Mouse (Mus musculus) hindbrain, embryonic 13.5 days (tissue): Measurements from ENCODE around the gene Igf1r. TPM values are rescaled to one million over a fixed set of nuclear protein-coding genes. Genes with fewer than 3 reads are reported as not detected.
"Not testable (repeated sequence)": the region's sequence is repeated elsewhere in the genome, so short reads cannot be mapped to it uniquely, and the experiment has no call there.

Experiments used
- ATAC-seq: fragments of 200-750 bp; cut with Nextera tagmentation; 2 replicates; pipeline ENCODE4 v1.8.0; 2017; ENCODE audit warnings: moderate TSS enrichment; ENCODE audit not compliant: low FRiP score
- H3K27ac ChIP-seq: fragments of 300-500 bp; sonication (generic); 2 replicates; pipeline ENCODE4 v1.5.1; 2015; ENCODE audit warnings: inconsistent platforms, mild to moderate bottlenecking, moderate library complexity
- H3K27me3 ChIP-seq: fragments of 300-500 bp; sonication (generic); 2 replicates; pipeline ENCODE4 v1.6.1; 2015; ENCODE audit warnings: mild to moderate bottlenecking, inconsistent platforms
- H3K36me3 ChIP-seq: fragments of 300-500 bp; sonication (generic); 2 replicates; pipeline ENCODE4 v1.6.1; 2015; ENCODE audit warnings: mild to moderate bottlenecking, inconsistent platforms
- H3K4me1 ChIP-seq: fragments of 300-500 bp; sonication (generic); replicated peaks from 2 replicates; pipeline ENCODE4 v1.6.1; 2015; ENCODE audit warnings: inconsistent platforms
- H3K4me2 ChIP-seq: fragments of 300-500 bp; sonication (generic); 2 replicates; pipeline ENCODE4 v1.6.1; 2015; ENCODE audit warnings: inconsistent platforms, mild to moderate bottlenecking, moderate library complexity
- H3K4me3 ChIP-seq: fragments of 300-500 bp; sonication (generic); 2 replicates; pipeline ENCODE4 v1.5.1; 2015; ENCODE audit warnings: mild to moderate bottlenecking, inconsistent platforms
- H3K9ac ChIP-seq: fragments of 300-500 bp; sonication (generic); 2 replicates; pipeline ENCODE4 v1.6.1; 2015; ENCODE audit warnings: mild to moderate bottlenecking, inconsistent platforms
- H3K9me3 ChIP-seq: fragments of 300-500 bp; sonication (generic); 2 replicates; pipeline ENCODE4 v1.6.1; 2016; ENCODE audit warnings: inconsistent platforms
- WGBS: fragments of 180-500 bp; shearing (Covaris S2); methylation state at CpG from one replicate; pipeline ENCODE4 v1.1.7; 2015; 5-methylcytosine and 5-hydroxymethylcytosine counted together
- polyA plus RNA-seq: library from polyadenylated mRNA; unstranded; fragments of >200 nt; fragmentation: Nextera tagmentation; extraction: Ambion mirVana; gene quantifications from 2 replicates; pipeline ENCODE4 v1.2.1, GENCODE M21; 2015

The Igf1r gene
- polyA plus RNA-seq, 1 experiment from 2014 or later: 26.8 TPM

DNA sequence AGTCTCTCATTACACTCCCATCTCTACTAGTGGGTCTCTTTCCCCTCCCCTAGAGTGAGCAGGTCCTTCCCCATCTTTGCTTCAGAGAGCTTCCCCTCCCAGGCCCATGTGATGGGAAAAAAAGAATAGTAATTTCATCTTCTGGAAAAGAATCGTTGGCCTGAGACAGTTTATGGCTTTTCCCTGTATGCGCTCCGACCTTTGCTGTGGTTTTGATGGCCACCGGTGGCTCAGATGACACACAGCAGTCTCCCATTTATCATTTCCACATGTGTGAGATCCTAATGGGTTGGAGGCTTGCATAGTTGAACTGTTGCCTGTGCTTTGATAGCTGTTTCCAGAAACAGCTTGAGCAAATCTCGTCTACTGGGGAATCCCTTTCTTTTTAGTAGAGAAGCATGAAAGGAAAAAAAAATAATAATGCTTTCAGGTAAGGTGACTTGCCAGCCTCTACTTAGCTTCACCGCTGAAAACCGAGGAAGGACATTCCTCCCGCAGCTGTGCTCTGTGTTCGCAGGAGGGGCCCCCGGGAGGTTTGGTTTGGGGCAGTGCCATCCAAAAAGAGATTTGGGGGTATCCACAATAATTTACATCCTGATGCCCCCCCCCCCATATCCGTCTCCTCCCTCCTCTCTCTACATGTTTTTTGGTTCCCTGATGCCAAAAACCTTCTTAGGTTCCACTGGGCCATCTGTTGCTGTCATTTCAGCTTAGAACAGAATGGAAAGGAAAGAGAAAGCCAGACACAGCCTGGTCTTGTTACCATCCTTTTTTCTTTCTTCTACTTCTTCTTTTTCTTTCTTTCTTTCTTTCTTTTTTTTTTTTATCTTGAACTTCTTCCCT, 324.6 kb downstream of the Igf1r start:
- Histone ChIP-seq H3K4me2 (no peak overlapping the region), H3K27me3 (peaks cover 51% of the 10 kb centered on the region), H3K36me3 (no peaks in the 10 kb centered on the region), H3K9me3 (no peaks in the 10 kb centered on the region), H3K4me3 (no peak overlapping the region), H3K4me1 (peaks cover 19% of the 10 kb centered on the region), H3K27ac (no peak overlapping the region), H3K9ac (no peak overlapping the region)
- WGBS: 34% methylated on average over 11 of the region's 11 CpGs
- ATAC-seq: no peak

DNA sequence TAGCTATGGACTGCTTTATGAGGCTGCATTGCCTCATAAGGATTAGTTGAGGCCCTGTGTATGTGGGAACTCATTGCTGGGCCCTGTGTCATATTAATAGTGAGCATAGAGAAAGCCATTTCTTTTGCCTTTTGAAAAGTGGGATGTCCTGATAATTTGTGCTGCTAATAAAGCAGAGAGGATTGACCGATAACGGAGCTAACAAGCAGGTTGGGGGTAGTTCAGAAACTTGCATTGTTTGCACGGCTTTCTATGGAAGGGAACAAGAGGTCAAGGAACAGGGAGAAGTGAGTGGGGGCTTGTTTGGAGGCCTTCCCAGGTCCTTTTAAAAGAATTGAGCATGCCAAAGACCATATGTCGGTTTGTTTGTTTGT, 325.3 kb downstream of the Igf1r start:
- Histone ChIP-seq H3K4me3 (no peak overlapping the region), H3K4me2 (no peak overlapping the region)
- 52% methylated on average over 4 of the region's 4 CpGs for WGBS

DNA sequence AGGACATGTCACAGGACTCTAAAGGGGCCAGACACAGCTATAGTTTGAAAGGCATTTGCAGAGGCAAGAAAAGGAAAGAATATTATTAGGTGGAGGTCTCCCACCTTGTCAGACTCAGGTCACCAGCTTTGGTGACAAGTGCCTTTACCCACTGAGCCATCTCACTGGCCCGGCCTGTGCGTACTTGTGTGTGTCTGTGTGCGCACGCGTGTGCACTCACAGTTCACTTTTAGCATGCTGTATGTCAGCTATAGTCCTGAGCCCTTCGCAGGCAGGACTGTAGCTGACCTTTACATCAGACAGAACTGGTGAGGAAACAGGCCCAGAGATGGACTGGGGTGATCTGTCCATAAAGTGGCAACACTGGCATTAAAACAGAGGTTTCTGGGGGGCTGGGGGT, 325.8 kb downstream of the Igf1r start:
- H3K27ac ChIP-seq: no peak overlapping the region
- WGBS: 94% methylated on average over 6 of the region's 6 CpGs
- H3K4me3 ChIP-seq: no peak overlapping the region
- H3K27me3 ChIP-seq: peaks cover 51% of the 10 kb centered on the region
- H3K36me3 ChIP-seq: no peaks in the 10 kb centered on the region
- ATAC-seq: no peak
- H3K4me2 ChIP-seq: no peak overlapping the region
- no peaks in the 10 kb centered on the region for H3K9me3 ChIP-seq
- peaks cover 19% of the 10 kb centered on the region for H3K4me1 ChIP-seq
- no peak overlapping the region for H3K9ac ChIP-seq

More for the DNA sequence above, 325.3 kb downstream of the Igf1r start:
- Histone ChIP-seq H3K9ac (no peak overlapping the region), H3K27me3 (peaks cover 51% of the 10 kb centered on the region), H3K4me1 (peaks cover 19% of the 10 kb centered on the region), H3K36me3 (no peaks in the 10 kb centered on the region), H3K9me3 (no peaks in the 10 kb centered on the region), H3K27ac (no peak overlapping the region)
- no peak for ATAC-seq

DNA sequence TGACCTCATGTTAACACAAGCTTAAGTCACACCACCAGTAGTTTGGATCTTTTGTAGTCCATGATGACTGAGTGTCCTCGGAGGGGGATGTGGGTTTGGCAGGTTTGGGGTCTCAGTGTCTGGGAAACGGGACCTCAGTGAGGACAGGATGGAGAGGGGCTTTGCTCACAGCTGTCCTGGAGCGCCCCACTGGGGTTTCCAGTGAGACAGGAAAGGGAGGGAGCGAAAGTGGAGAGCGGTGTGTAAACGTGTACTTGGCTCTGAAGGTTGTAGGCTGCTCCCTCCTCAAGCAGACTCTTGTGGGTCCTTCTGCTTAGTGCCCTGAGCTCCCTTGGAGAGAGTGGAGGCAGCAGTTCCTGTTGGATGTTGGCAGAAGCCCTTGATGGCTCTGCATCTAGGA, 326.3 kb downstream of the Igf1r start:
- Histone ChIP-seq H3K4me2 (no peak overlapping the region), H3K4me3 (no peak overlapping the region), H3K27ac (no peak overlapping the region), H3K4me1 (peaks cover 19% of the 10 kb centered on the region), H3K27me3 (peaks cover 48% of the 10 kb centered on the region), H3K9me3 (no peaks in the 10 kb centered on the region), H3K9ac (no peak overlapping the region), H3K36me3 (no peaks in the 10 kb centered on the region)
- ATAC-seq: no peak
- WGBS: 79% methylated on average over 6 of the region's 6 CpGs

DNA sequence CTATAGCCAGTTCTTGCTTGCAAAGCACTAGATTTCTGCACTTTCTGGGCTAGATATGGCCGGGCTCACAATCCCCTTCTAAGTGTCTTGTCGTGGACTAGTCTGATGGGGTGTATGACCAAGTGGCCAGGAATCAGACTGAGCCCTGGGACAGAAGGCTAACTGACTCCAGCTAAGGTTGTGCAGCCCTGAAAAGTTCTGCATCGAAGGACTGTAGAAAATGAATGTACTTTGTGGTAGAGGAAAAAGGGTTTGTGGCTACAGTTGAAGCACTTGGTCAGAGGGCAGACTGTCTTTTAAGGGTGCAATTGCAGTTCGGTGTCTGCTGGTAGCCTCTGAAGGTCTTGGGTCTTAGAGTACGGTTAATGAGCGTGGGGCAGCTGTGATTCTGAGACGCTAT, 326.9 kb downstream of the Igf1r start:
- no peak overlapping the region for H3K9ac ChIP-seq
- peaks cover 45% of the 10 kb centered on the region for H3K27me3 ChIP-seq
- WGBS: 91% methylated on average over 7 of the region's 7 CpGs
- H3K4me2 ChIP-seq: no peak overlapping the region
- H3K9me3 ChIP-seq: no peaks in the 10 kb centered on the region
- H3K36me3 ChIP-seq: no peaks in the 10 kb centered on the region
- H3K27ac ChIP-seq: no peak overlapping the region
- no peak overlapping the region for H3K4me3 ChIP-seq
- H3K4me1 ChIP-seq: peaks cover 19% of the 10 kb centered on the region
- no peak for ATAC-seq

DNA sequence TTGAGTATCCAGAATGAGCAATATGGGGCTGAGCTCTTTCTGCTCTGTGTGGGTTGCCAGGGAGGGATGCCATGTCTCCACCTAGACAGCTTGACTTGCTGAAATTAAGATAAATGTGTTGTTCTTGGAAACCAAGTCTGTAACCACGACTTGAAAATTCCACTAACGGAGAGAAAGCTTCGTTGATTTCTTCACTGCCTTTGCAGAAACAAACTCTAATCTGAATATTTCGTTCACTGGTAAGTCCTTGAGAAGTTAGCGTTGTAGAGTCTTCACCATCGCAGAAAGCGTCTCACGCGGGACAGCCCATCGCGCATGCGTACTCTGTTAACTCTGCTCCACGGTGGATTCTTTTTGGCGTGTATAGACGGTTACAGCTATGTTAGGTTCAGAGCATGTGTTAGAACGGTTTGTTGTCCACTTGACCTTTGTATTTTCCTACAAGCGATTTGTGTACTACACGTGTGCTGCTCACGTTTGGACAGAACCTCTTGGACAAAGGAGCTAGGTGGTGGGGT, 327.8 kb downstream of the Igf1r start:
- Histone ChIP-seq H3K9ac (no peak overlapping the region), H3K4me2 (no peak overlapping the region), H3K4me3 (no peak overlapping the region), H3K4me1 (peaks cover 19% of the 10 kb centered on the region), H3K27ac (no peak overlapping the region), H3K9me3 (no peaks in the 10 kb centered on the region), H3K27me3 (peaks cover 38% of the 10 kb centered on the region), H3K36me3 (no peaks in the 10 kb centered on the region)
- ATAC-seq: no peak
- 94% methylated on average over 19 of the region's 19 CpGs for WGBS

DNA sequence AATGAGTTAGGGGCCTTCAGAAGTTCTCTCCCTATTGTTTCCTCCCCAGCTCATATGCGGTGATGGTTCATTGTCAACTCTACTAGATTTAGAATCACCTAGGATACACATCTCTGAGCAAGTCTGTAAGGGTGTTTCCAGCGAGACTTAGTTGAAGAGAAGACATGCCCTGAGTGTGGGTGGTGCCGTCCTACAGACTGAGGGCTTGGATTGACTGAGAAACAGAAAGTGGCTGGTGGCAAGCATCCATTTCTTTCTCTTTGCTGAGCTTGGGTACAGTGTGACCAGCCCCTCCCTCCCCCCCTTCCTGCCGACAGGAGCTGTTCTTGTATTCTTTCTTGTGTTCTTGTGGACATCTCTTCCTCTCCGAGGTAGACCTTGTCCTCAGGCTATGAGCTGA, 328.7 kb downstream of the Igf1r start:
- Histone ChIP-seq H3K9ac (no peak overlapping the region), H3K27ac (no peak overlapping the region), H3K4me2 (no peak overlapping the region), H3K4me3 (no peak overlapping the region), H3K4me1 (peaks cover 10% of the 10 kb centered on the region), H3K36me3 (no peaks in the 10 kb centered on the region), H3K9me3 (no peaks in the 10 kb centered on the region), H3K27me3 (peaks cover 31% of the 10 kb centered on the region)
- ATAC-seq: no peak
- 74% methylated on average over 5 of the region's 5 CpGs for WGBS

DNA sequence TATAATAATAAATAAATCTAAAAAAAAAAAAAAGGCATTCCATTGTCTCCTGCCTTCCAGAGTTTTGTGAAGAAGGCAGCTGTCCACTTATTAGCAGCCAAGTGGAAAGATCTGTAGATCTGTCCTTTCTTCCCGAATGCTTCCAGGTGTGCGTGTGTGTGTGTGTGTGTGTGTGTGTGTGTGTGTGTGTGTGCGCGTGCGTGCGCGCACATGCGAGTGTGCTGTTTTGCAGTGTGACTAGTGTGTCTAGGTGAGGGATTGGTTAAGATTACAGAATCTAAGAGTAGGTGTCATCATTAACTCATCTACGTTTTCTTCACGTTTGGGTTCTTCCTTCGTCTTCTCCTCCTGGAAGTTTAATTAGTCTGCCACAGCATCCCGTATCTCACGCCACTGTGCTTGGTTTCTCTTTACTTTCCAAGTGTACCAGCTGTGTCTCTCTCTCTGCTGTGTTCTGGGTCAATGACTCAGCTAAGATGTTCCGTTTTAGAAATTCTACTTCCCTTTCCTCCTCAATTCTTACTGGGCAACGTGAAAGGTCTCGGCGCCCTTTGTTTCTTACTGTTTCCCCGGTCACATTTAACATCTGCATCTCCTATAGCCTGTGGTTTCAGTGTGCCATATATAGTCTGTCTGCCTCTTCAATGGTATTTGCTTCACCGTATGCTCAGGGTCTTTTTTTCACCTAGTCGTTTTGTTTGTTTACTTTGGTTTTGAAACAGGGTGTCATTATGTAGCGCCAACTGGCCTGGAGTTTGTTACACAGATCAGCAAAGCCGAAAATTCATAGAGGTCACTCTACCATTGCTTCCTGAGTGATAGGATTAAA, 329.9 kb downstream of the Igf1r start:
- H3K27ac ChIP-seq: no peak overlapping the region
- H3K27me3 ChIP-seq: peaks cover 20% of the 10 kb centered on the region
- no peaks in the 10 kb centered on the region for H3K9me3 ChIP-seq
- no peak overlapping the region for H3K4me2 ChIP-seq
- no peak overlapping the region for H3K4me3 ChIP-seq
- no peak for ATAC-seq
- H3K9ac ChIP-seq: no peak overlapping the region
- WGBS: 87% methylated on average over 22 of the region's 22 CpGs
- peaks cover under 1% of the 10 kb centered on the region; the same call in 1 of the 2 replicates for H3K4me1 ChIP-seq
- no peaks in the 10 kb centered on the region for H3K36me3 ChIP-seq

DNA sequence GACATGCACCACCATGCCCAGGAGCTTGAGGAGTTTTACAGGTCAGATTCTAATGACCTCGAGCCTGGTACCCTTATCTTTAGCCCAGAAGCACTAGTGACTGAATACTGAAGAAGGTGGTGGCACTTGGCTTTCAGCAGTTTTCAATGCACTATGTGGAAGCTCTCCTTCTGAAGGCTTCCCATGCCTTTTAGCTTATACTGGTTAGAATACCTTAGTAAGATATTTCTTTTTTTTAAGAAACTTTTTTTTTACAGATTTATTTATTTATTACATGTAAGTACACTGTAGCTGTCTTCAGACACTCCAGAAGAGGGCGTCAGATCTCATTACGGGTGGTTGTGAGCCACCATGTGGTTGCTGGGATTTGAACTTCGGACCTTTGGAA, 330.5 kb downstream of the Igf1r start:
- ATAC-seq, H3K9ac ChIP-seq, H3K27ac ChIP-seq, H3K36me3 ChIP-seq, H3K4me3 ChIP-seq, H3K4me1 ChIP-seq, H3K9me3 ChIP-seq, H3K4me2 ChIP-seq: not testable (repeated sequence)
- 87% methylated on average over 4 of the region's 4 CpGs for whole genome bisulfite sequencing
- peaks cover 13% of the 10 kb centered on the region for H3K27me3 ChIP-seq

Other genes starting within 250 kb of the Igf1r start
- gene Synm, start 193.1 kb upstream of the Igf1r start, polyA plus RNA-seq: 5.2 and 7.0 TPM in 2 replicates